Comparison of ENCODE assay signal across 7 mouse cellular contexts in genomic region chr1:54665582-54666405, GRCm38 (mm10).
DNase-seq lines count a peak whose midpoint lies in the region; ATAC-seq and TF ChIP-seq lines count a peak whose summit lies in the region.

No protein-coding gene starts in this region.

- H3K9me3 ChIP-seq in hindbrain, embryonic 13.5 days: no peaks in the 10 kb centered on the region
- H3K9me3 ChIP-seq in liver, postnatal 0 days (ENCODE audit: low read length): no peaks in the 10 kb centered on the region
- H3K9me3 ChIP-seq in neural tube, embryonic 14.5 days (ENCODE audit: control insufficient read depth, low read length): no peaks in the 10 kb centered on the region

- no peak overlapping the region for H3K4me3 ChIP-seq in hindbrain, embryonic 13.5 days
- no peak overlapping the region for H3K4me3 ChIP-seq in liver, postnatal 0 days (ENCODE audit: low read depth, low read length)
- H3K4me3 ChIP-seq in neural tube, embryonic 14.5 days (ENCODE audit: low read depth, low read length): no peak overlapping the region

- ATAC-seq in hindbrain, embryonic 13.5 days (ENCODE audit: low FRiP score): peak; percentile 65; the same call in 1 of the 2 replicates
- no peak for ATAC-seq in liver, postnatal 0 days
- peak; percentile 62; the same call in 1 of the 2 replicates for ATAC-seq in neural tube, embryonic 14.5 days (ENCODE audit: low read depth)

- no peak for TF ChIP-seq EP300 in liver, postnatal 0 days (IDR thresholded peaks at IDR 0.05; ENCODE audit: low read depth)

- H3K36me3 ChIP-seq in hindbrain, embryonic 13.5 days: peaks cover 6% of the 10 kb centered on the region
- peaks cover 2% of the 10 kb centered on the region for H3K36me3 ChIP-seq in liver, postnatal 0 days (replicated peaks; ENCODE audit: insufficient read depth, low read length)
- no peaks in the 10 kb centered on the region for H3K36me3 ChIP-seq in neural tube, embryonic 14.5 days (ENCODE audit: control insufficient read depth, insufficient read depth, low read length)

- H3K4me2 ChIP-seq in hindbrain, embryonic 13.5 days: no peak overlapping the region
- no peak overlapping the region for H3K4me2 ChIP-seq in liver, postnatal 0 days (ENCODE audit: low read depth, low read length)
- H3K4me2 ChIP-seq in neural tube, embryonic 14.5 days (ENCODE audit: low read depth, low read length): no peak overlapping the region

- TF ChIP-seq CTCF in liver, postnatal 0 days (IDR thresholded peaks at IDR 0.05; ENCODE audit: low read depth): peak; percentile 88

- WGBS in hindbrain, embryonic 13.5 days: 58% methylated on average over 8 of the region's 8 CpGs
- WGBS in liver, postnatal 0 days (ENCODE audit: insufficient replicate concordance): 62% methylated on average over 8 of the region's 8 CpGs
- WGBS in neural tube, embryonic 14.5 days: 61% methylated on average over 8 of the region's 8 CpGs

- no peak overlapping the region for H3K27ac ChIP-seq in hindbrain, embryonic 13.5 days
- no peak overlapping the region for H3K27ac ChIP-seq in liver, postnatal 0 days (ENCODE audit: low read depth)
- H3K27ac ChIP-seq in neural tube, embryonic 14.5 days (ENCODE audit: low read depth, low read length): no peak overlapping the region

- H3K9ac ChIP-seq in hindbrain, embryonic 13.5 days: no peak overlapping the region
- H3K9ac ChIP-seq in liver, postnatal 0 days (replicated peaks): no peak overlapping the region
- H3K9ac ChIP-seq in neural tube, embryonic 14.5 days (replicated peaks; ENCODE audit: low read depth, low read length): no peak overlapping the region

- DNase-seq in right cerebral cortex, adult 18-20 months: peak; percentile 35
- DNase-seq in right cerebral cortex, postnatal 25 days: no peak
- DNase-seq in WW6 (ENCODE audit: low read depth, low spot score): peak; percentile 24
- peak; percentile 84 for DNase-seq in embryo, embryonic 10 days (ENCODE audit: low spot score)
- DNase-seq in liver, postnatal 0 days: peak; percentile 19

- H3K27me3 ChIP-seq in hindbrain, embryonic 13.5 days: 0 out of 2 replicates have a peak, but pooled peaks cover 8% of the 10 kb centered on the region
- no peaks in the 10 kb centered on the region for H3K27me3 ChIP-seq in liver, postnatal 0 days (ENCODE audit: insufficient read depth, low read length)
- H3K27me3 ChIP-seq in neural tube, embryonic 14.5 days (ENCODE audit: control insufficient read depth, insufficient read depth, low read length): no peaks in the 10 kb centered on the region

- H3K4me1 ChIP-seq in hindbrain, embryonic 13.5 days (replicated peaks): peaks cover 14% of the 10 kb centered on the region
- H3K4me1 ChIP-seq in liver, postnatal 0 days (ENCODE audit: insufficient read depth): no peaks in the 10 kb centered on the region
- H3K4me1 ChIP-seq in neural tube, embryonic 14.5 days (ENCODE audit: control insufficient read depth, insufficient read depth, low read length): peaks cover 4% of the 10 kb centered on the region
